Mouse (Mus musculus): ENCODE data around the gene Ndufs7. TPM values are rescaled to one million over a fixed set of nuclear protein-coding genes. Genes with fewer than 3 reads are reported as not detected.

The Ndufs7 gene
- total and polyA plus RNA-seq, 2 experiments from 2014 or later: 193 to 358 TPM

DNA sequence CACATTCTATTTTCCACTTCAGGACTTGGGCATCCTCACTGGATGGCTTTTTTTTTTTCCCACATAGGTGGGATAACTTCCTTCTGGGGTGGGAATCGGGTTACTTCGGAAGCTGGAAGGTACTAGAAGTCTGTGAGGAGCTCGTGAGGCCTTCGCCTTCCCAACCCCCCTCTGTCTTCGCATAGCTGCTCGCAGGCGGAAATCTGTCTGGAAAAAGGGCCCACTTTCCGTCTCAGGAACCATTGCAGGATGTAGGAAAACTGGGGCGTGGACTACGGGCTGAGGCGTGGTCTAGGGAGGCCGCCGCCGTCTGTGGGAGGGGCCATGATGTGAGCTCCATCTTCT lies 22.9 kb upstream of the Ndufs7 start:
- under 1% methylated on average over 14 of the region's 14 CpGs for WGBS
- Histone ChIP-seq H3K4me3 (ENCODE audit: low read depth, low read length) (peak overlapping the region; percentile 61), H3K4me2 (ENCODE audit: low read depth, low read length, poor library complexity, severe bottlenecking) (peak overlapping the region; percentile 90), H3K36me3 (ENCODE audit: insufficient read depth, low read length) (peaks cover 7% of the 10 kb centered on the region), H3K27ac (ENCODE audit: low read depth, low read length) (peak overlapping the region; percentile 92), H3K9me3 (ENCODE audit: low read length) (no peaks in the 10 kb centered on the region), H3K27me3 (ENCODE audit: insufficient read depth, low read length) (no peaks in the 10 kb centered on the region), H3K4me1 (ENCODE audit: insufficient read depth, low read length) (peaks cover 15% of the 10 kb centered on the region), H3K9ac (replicated peaks; ENCODE audit: low read length, poor library complexity, severe bottlenecking) (0 out of 2 replicates have a peak overlapping the region, but pooled peaks have one; percentile 79)
- DNase-seq (ENCODE audit: low spot score): no peak
- TF ChIP-seq CTCF (IDR thresholded peaks at IDR 0.05): no peak
- ATAC-seq (ENCODE audit: low FRiP score): no peak

- peak; percentile 95 for ATAC-seq (ENCODE audit: low FRiP score)
- WGBS: 0% methylated on average over 51 of the region's 75 CpGs
- peak; percentile 98 for DNase-seq (ENCODE audit: low spot score)
Measured at GRCm38 (mm10) chr10:80226416-80227165, 22.3 kb upstream of the Ndufs7 start, which contains the start of gene Mum1. Gene Mum1 (plus strand): TSS chr10:80226434.

DNA sequence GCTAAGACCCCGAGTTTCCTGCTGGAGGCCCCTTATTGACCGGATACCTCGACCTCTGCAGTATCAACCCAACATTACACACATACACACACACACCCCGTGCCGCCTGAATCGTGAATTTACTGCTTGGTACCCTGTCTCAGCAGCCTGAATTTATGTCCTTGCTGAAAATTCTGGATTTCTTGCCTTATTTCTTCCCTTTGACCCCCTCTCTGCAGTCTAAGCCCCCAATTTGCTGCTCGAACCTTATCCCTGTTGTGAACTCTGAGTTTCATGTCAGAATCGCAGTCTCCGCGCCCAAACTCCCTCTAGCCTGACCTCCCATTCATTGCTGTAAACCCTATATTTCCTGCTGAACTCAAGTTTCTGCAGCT lies 21.8 kb upstream of the Ndufs7 start:
- Histone ChIP-seq H3K36me3 (ENCODE audit: insufficient read depth, low read length) (peaks cover 8% of the 10 kb centered on the region), H3K4me1 (ENCODE audit: insufficient read depth, low read length) (peaks cover 15% of the 10 kb centered on the region), H3K27me3 (ENCODE audit: insufficient read depth, low read length) (no peaks in the 10 kb centered on the region), H3K9ac (replicated peaks; ENCODE audit: low read length, poor library complexity, severe bottlenecking) (peak overlapping the region; percentile 79), H3K4me2 (ENCODE audit: low read depth, low read length, poor library complexity, severe bottlenecking) (peak overlapping the region; percentile 90), H3K4me3 (ENCODE audit: low read depth, low read length) (peak overlapping the region; percentile 61), H3K9me3 (ENCODE audit: low read length) (no peaks in the 10 kb centered on the region), H3K27ac (ENCODE audit: low read depth, low read length) (peak overlapping the region; percentile 92)
- WGBS: 4% methylated on average over 10 of the region's 10 CpGs
- no peak for TF ChIP-seq CTCF (IDR thresholded peaks at IDR 0.05)
- DNase-seq (ENCODE audit: low spot score) (no peak), ATAC-seq (ENCODE audit: low FRiP score) (peak; percentile 8; the same call in 1 of the 2 replicates)

More at GRCm38 (mm10) chr10:80226416-80227165, 22.3 kb upstream of the Ndufs7 start, which contains the start of gene Mum1:
- Histone ChIP-seq H3K4me1 (ENCODE audit: insufficient read depth, low read length) (peaks cover 15% of the 10 kb centered on the region), H3K4me2 (ENCODE audit: low read depth, low read length, poor library complexity, severe bottlenecking) (peak within 1 kb of the TSS; percentile 90), H3K4me3 (ENCODE audit: low read depth, low read length) (peak within 1 kb of the TSS; percentile 61), H3K27me3 (ENCODE audit: insufficient read depth, low read length) (no peaks in the 10 kb centered on the region), H3K9ac (replicated peaks; ENCODE audit: low read length, poor library complexity, severe bottlenecking) (peak within 1 kb of the TSS; percentile 79), H3K36me3 (ENCODE audit: insufficient read depth, low read length) (peaks cover 7% of the 10 kb centered on the region), H3K9me3 (ENCODE audit: low read length) (no peaks in the 10 kb centered on the region), H3K27ac (ENCODE audit: low read depth, low read length) (peak within 1 kb of the TSS; percentile 92)
- TF ChIP-seq CTCF (IDR thresholded peaks at IDR 0.05): peak; percentile 75

DNA sequence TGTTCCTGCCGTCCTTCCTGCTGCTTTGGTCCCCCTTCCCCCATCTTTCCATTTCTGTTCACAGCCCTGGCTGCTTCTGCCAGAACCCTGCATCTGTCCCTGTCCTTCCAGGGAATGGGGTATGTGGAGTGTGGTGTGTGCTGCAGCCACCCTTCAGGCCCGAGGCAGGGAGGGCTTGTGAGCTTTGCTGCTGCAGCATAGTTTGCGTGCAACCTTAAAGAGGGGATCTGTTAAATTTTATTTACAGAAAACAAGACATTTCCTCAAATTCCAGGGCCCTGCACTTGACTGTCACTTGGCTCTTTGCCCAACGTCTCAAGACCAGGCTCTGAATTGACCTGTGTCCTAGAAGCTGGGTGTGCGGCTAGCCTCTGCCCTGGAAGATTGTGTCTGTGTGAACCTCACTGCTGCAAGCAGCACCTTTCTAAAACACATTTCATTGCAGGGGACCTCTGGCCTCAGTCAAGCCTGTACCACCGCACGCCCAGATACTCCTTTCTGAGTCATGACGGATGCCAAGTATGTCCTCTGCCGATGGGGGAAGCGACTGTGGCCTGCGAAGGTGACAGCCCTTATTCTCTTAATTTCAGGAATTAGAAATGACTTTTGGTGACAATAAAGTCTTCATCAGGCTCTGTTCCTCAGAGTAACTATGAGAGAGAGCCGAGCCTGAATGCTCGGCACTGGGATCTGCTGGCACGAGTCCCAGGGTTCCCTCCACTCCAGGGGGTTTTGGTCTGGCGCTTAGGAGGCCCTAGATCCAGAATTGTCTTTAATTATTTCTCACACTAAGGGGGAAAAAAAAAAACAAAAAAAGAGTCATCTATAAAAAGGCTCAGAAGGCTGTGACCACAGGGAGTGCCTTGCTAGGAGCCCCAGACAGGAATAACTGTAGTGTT lies 20.8 kb upstream of the Ndufs7 start:
- Histone ChIP-seq H3K4me3 (ENCODE audit: low read depth, low read length) (peak overlapping the region; percentile 61; the same call in 1 of the 2 replicates), H3K4me2 (ENCODE audit: low read depth, low read length, poor library complexity, severe bottlenecking) (peak overlapping the region; percentile 90), H3K27me3 (ENCODE audit: insufficient read depth, low read length) (no peaks in the 10 kb centered on the region), H3K27ac (ENCODE audit: low read depth, low read length) (peak overlapping the region; percentile 92), H3K36me3 (ENCODE audit: insufficient read depth, low read length) (peaks cover 18% of the 10 kb centered on the region), H3K9ac (replicated peaks; ENCODE audit: low read length, poor library complexity, severe bottlenecking) (peak overlapping the region; percentile 79), H3K9me3 (ENCODE audit: low read length) (no peaks in the 10 kb centered on the region), H3K4me1 (ENCODE audit: insufficient read depth, low read length) (peaks cover 18% of the 10 kb centered on the region)
- DNase-seq (ENCODE audit: low spot score): no peak
- WGBS: 19% methylated on average over 15 of the region's 15 CpGs
- ATAC-seq (ENCODE audit: low FRiP score): no peak
- TF ChIP-seq CTCF (IDR thresholded peaks at IDR 0.05): no peak

DNA sequence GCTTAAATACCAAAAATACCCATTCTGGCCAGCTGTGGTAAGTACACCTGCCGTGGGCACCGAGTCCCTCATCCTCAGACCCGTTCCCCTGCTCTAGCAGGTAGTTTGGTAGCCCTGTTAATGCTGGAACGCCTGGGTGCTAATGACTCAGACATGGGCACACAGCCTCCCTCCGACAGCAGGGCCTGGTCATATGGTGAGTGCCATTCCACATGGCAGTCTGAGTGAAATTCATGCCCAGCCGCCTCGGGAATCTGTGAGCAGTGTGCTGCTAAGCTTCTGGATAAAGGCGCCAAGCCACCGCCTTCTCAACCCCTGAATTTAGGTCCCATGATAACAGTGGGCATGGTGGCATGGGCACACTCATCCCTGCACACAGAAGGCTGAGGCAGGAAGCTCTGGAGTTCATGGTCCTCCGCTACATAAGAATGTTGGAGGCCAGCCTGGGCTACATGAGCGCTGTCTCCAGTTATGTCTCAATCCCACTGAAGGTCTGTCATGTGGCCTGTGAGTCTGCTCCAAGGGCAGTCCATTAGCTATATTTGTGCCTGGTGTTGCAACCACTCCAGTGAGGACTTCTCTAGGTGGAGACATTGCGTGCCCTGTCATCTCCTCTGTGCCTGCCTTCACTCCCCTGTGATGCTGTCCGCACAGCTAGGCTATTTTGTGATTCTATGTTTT lies 12.6 kb upstream of the Ndufs7 start:
- no peak overlapping the region for H3K4me3 ChIP-seq (ENCODE audit: low read depth, low read length)
- H3K27me3 ChIP-seq (ENCODE audit: insufficient read depth, low read length): no peaks in the 10 kb centered on the region
- TF ChIP-seq CTCF (IDR thresholded peaks at IDR 0.05): no peak
- peaks cover 73% of the 10 kb centered on the region for H3K36me3 ChIP-seq (ENCODE audit: insufficient read depth, low read length)
- ATAC-seq (ENCODE audit: low FRiP score) (no peak), DNase-seq (ENCODE audit: low spot score) (no peak)
- no peak overlapping the region for H3K4me2 ChIP-seq (ENCODE audit: low read depth, low read length, poor library complexity, severe bottlenecking)
- 82% methylated on average over 13 of the region's 13 CpGs for WGBS
- no peak overlapping the region for H3K9ac ChIP-seq (replicated peaks; ENCODE audit: low read length, poor library complexity, severe bottlenecking)
- no peak overlapping the region for H3K27ac ChIP-seq (ENCODE audit: low read depth, low read length)
- peaks cover 7% of the 10 kb centered on the region; the same call in 1 of the 2 replicates for H3K4me1 ChIP-seq (ENCODE audit: insufficient read depth, low read length)
- H3K9me3 ChIP-seq (ENCODE audit: low read length): no peaks in the 10 kb centered on the region
